Mouse (Mus musculus) forebrain, embryonic 13.5 days (tissue): ENCODE results near the gene Pak1. TPM values are rescaled to one million over a fixed set of nuclear protein-coding genes. Genes with fewer than 3 reads are reported as not detected.

Experiments used
- ATAC-seq: fragments of 200-750 bp; cut with Nextera tagmentation; 2 replicates; pipeline ENCODE4 v1.8.0; 2017
- H3K27ac ChIP-seq: fragments of 300-500 bp; sonication (generic); 2 replicates; pipeline ENCODE4 v1.5.1; 2015; ENCODE audit warnings: inconsistent platforms, mild to moderate bottlenecking, moderate library complexity
- H3K27me3 ChIP-seq: fragments of 300-500 bp; sonication (generic); 2 replicates; pipeline ENCODE4 v1.6.1; 2015; ENCODE audit warnings: mild to moderate bottlenecking, inconsistent platforms
- H3K36me3 ChIP-seq: fragments of 300-500 bp; sonication (generic); 2 replicates; pipeline ENCODE4 v1.6.1; 2015; ENCODE audit warnings: mild to moderate bottlenecking, inconsistent platforms; ENCODE audit not compliant: poor library complexity, severe bottlenecking
- H3K4me1 ChIP-seq: fragments of 300-500 bp; sonication (generic); 2 replicates; pipeline ENCODE4 v1.6.1; 2015; ENCODE audit warnings: inconsistent platforms
- H3K4me2 ChIP-seq: fragments of 300-500 bp; sonication (generic); 2 replicates; pipeline ENCODE4 v1.6.1; 2015; ENCODE audit warnings: inconsistent platforms, mild to moderate bottlenecking, moderate library complexity
- H3K4me3 ChIP-seq: fragments of 300-500 bp; sonication (generic); 2 replicates; pipeline ENCODE4 v1.5.1; 2015; ENCODE audit warnings: mild to moderate bottlenecking, inconsistent platforms
- H3K9ac ChIP-seq: fragments of 300-500 bp; sonication (generic); 2 replicates; pipeline ENCODE4 v1.6.1; 2015; ENCODE audit warnings: mild to moderate bottlenecking, inconsistent platforms
- H3K9me3 ChIP-seq: fragments of 300-500 bp; sonication (generic); replicated peaks from 2 replicates; pipeline ENCODE4 v1.6.1; 2016; ENCODE audit warnings: inconsistent platforms
- WGBS: fragments of 180-500 bp; shearing (Covaris S2); methylation state at CpG from one replicate; pipeline ENCODE4 v1.1.7; 2015; 5-methylcytosine and 5-hydroxymethylcytosine counted together
- polyA plus RNA-seq: library from polyadenylated mRNA; unstranded; fragments of >200 nt; fragmentation: Nextera tagmentation; extraction: Ambion mirVana; gene quantifications from 2 replicates; pipeline ENCODE4 v1.2.1, GENCODE M21; 2015

Gene Pak1
- 102 and 104 TPM in 2 replicates for polyA plus RNA-seq

DNA sequence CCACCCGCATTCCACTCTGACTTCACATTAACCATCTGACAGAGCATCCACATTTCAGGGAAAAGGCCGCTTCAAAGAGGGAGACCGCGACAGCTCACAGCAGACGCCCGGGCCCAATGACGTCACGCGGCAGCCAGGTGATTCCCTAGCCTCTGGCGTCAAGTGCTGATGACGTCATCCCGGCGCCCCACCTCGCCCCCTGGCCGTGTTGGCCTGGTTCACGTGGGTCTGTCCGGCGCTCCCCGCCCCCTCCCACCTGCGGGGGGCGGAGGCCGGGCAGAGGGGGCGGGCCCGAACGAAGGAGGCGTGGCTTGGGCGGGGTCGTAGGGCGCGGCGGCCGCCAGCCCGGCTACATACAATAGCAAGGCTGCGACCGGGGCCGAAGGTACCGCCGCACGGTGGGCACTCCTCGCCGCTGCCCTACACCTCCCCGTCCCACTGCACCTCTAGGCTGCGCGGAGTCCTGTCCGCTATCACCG, at the start of gene Pak1:
TSS of gene Pak1 (plus strand) at position 352 of the 479 bp plus-strand sequence.
- WGBS, result under 1% methylated on average over 46 of the region's 46 CpGs
- peaks cover 16% of the 10 kb centered on the region; the same call in 1 of the 2 replicates for H3K27me3 ChIP-seq

DNA sequence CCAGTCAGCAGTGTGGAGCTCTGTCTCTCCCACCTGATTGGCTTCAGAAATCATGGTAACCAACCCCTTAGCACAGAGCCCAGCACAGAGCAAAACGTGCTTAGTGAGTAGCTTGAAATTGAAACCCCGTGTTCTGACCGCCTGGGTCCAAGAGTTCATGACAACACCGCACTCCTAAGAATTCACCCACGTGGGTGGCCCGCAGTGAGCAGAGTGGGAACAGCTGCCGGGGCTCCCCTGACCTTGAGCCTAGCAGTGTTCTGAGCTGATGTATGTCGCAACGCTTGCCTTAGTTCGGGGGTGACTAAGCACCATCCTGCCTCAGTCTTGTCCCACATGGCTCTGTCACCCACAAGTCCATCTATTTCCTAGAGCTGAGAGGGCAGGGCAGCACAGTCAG, 47.4 kb upstream of the Pak1 start:
- H3K27ac ChIP-seq, result no peak overlapping the region
- 44% methylated on average over 10 of the region's 10 CpGs for WGBS
- H3K4me3 ChIP-seq, result no peak overlapping the region
- H3K4me2 ChIP-seq, result no peak overlapping the region
- H3K36me3 ChIP-seq, result no peaks in the 10 kb centered on the region
- peaks cover 11% of the 10 kb centered on the region for H3K4me1 ChIP-seq
- H3K9ac ChIP-seq, result no peak overlapping the region
- no peak for ATAC-seq
- H3K9me3 ChIP-seq, result no peaks in the 10 kb centered on the region
- H3K27me3 ChIP-seq, result peaks cover 9% of the 10 kb centered on the region

More for the DNA sequence above, at the start of gene Pak1:
- Histone ChIP-seq H3K4me2 (peak within 1 kb of the TSS; percentile 92), H3K27ac (peak within 1 kb of the TSS; percentile 69), H3K9ac (peak within 1 kb of the TSS; percentile 87), H3K9me3 (no peaks in the 10 kb centered on the region), H3K4me3 (peak within 1 kb of the TSS; percentile 87), H3K36me3 (no peaks in the 10 kb centered on the region), H3K4me1 (peaks cover 13% of the 10 kb centered on the region)
- peak; percentile 94 for ATAC-seq

DNA sequence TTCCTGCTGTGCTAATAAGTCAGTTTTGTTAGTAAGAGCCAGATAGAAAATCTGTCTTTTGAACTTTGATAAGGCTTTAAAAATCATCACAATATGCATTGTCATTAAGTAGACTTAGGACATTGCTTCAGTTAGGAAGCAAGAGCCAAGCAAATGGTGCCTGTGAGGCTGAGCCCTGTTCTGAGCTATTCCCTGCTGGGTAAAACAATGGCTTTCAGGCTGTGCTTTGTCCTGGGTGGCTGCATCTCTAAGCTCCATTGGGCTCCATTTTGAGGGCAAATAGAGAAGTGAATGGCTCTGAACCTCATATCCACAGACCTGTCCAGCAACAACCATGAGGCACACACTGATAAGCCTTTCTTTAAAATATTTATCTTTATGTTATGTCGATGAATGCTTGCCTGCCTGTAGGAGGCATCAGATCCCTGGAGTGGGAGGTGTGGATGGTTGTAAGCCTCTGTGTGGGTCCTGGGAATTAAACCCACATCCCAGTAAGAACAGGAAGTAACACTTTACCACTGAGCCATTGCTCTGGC, 46.5 kb upstream of the Pak1 start:
- no peak for ATAC-seq
- H3K27me3 ChIP-seq, result peaks cover 8% of the 10 kb centered on the region
- peaks cover 11% of the 10 kb centered on the region for H3K4me1 ChIP-seq
- no peak overlapping the region for H3K27ac ChIP-seq
- H3K9ac ChIP-seq, result no peak overlapping the region
- WGBS, result 3% methylated on average over 1 of the region's 1 CpGs
- H3K4me2 ChIP-seq, result no peak overlapping the region
- no peak overlapping the region for H3K4me3 ChIP-seq
- H3K36me3 ChIP-seq, result no peaks in the 10 kb centered on the region
- H3K9me3 ChIP-seq, result no peaks in the 10 kb centered on the region

DNA sequence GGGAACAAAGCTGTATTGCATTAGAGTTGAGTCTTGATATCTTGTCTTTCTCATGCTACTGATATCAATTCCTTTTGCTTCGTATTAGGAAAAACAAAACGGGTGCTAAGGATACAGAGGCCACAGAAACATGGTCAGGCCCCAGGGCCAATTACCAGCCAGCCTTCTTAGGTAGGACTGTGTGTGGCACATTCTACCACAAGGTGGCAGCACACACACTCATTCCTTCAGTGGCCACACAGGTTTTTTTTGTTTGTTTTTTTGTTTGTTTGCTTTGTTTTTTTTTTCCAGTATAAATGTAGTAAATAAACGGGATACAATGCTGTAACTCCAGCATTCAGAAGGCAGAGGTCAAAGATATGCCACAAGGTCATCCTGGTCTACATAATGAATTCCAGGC, 43.0 kb upstream of the Pak1 start:
- Histone ChIP-seq H3K4me1 (peaks cover 14% of the 10 kb centered on the region), H3K9me3 (no peaks in the 10 kb centered on the region), H3K36me3 (no peaks in the 10 kb centered on the region), H3K4me3 (no peak overlapping the region), H3K9ac (no peak overlapping the region), H3K4me2 (no peak overlapping the region), H3K27ac (no peak overlapping the region), H3K27me3 (no peaks in the 10 kb centered on the region)
- ATAC-seq, result peak; percentile 68
- WGBS, result 11% methylated on average over 3 of the region's 3 CpGs

DNA sequence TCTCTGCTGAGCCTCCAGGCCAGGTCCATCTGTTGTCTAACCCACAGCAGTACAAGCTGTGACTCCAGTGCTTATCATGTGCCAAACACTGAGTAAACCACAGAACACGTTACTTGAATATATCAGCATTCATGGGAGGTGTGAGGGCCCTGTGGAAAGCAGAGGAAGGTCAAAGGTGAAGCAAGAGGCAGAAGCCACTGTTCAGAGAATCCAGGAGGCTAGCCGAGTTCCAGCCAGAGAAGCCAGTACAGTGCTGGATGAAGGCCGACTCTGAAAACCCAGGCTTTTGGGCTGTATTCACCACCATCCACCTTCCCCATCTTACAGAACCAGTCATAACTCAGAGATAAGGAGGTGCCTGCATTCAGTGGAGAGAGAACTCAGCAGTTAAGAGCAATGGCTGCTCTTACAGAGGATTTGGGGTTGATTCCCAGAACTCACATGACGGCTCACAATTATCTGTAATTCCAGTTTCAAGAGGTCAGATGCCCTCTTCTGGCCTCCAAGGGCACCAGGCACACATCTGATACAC, 41.1 kb upstream of the Pak1 start:
- 78% methylated on average over 4 of the region's 4 CpGs for WGBS

DNA sequence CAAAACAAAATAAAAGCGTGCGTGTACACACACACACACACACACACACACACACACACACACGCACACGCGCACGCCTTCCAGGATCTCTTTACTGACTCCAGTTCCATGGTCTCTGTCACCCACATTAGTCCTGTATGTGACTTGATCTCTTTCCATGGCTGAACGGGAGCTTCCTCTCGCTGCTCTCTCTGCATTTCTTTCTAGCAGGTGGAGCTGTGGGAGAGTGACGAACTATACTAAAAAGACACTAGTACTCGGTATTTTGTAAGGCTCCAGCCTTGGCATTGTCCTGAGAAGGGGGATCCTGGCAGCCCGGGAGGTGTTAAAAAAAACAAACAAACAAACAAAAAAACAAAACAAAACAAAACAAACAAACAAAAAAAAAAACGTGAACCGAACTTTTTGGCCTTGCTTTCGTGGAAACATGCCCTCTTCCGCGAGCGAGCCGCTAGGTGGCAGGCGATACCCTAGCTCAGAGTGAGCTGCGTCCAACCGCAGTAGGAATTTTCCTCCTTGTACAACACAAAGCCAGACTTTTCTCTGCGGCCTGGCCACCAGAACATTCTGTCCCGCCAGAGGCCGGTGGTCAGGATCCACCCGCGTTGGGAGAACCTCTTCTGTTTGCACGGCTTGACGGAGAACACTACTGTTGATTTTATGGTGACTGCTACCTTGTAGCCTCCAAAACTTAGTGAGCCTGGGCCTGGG, 40.4 kb upstream of the Pak1 start:
- H3K36me3 ChIP-seq, result no peaks in the 10 kb centered on the region
- H3K27me3 ChIP-seq, result no peaks in the 10 kb centered on the region
- H3K4me3 ChIP-seq, result no peak overlapping the region
- no peak overlapping the region for H3K27ac ChIP-seq
- peaks cover 14% of the 10 kb centered on the region for H3K4me1 ChIP-seq
- no peaks in the 10 kb centered on the region for H3K9me3 ChIP-seq
- peak; percentile 76 for ATAC-seq
- H3K9ac ChIP-seq, result no peak overlapping the region
- 26% methylated on average over 28 of the region's 28 CpGs for WGBS
- peak overlapping the region; percentile 25 for H3K4me2 ChIP-seq

More for the DNA sequence above, 41.1 kb upstream of the Pak1 start:
- Histone ChIP-seq H3K36me3 (no peaks in the 10 kb centered on the region), H3K4me1 (peaks cover 14% of the 10 kb centered on the region), H3K4me3 (no peak overlapping the region), H3K27me3 (no peaks in the 10 kb centered on the region), H3K9me3 (no peaks in the 10 kb centered on the region), H3K4me2 (no peak overlapping the region), H3K9ac (no peak overlapping the region), H3K27ac (no peak overlapping the region)
- no peak for ATAC-seq

DNA sequence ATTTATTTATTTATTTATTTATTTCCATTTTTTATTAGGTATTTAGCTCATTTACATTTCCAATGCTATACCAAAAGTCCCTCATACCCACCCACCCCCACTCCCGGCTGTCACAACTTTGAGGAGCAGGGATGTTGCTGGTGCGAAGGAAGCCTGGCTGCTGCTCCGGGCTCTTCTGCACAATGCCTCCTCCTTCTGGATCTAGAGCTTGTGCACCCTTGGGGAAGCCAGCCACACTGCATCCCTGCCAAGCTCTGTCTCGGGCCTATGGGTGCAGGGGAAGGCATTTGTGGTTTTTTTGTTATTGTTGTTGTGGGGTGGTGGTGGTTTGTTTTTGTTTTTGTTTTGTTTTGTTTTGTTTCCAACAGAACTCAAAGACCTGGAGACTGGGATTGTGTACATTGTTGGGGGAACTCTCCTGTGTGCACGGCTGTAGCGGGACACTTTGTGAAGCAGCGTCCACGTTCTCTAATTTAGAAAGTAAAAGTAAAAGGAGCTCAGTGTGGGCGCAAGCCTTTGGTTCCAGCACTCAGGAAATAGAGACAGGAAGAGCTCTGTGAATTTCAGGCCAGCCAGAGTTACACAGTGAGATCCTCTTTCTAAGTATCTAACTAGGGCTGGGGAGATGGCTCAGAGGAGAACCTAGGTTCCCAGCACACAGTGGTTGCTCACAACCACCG, 39.7 kb upstream of the Pak1 start:
- WGBS, result 61% methylated on average over 10 of the region's 10 CpGs
- no peak for ATAC-seq
- H3K4me3 ChIP-seq, result no peak overlapping the region

DNA sequence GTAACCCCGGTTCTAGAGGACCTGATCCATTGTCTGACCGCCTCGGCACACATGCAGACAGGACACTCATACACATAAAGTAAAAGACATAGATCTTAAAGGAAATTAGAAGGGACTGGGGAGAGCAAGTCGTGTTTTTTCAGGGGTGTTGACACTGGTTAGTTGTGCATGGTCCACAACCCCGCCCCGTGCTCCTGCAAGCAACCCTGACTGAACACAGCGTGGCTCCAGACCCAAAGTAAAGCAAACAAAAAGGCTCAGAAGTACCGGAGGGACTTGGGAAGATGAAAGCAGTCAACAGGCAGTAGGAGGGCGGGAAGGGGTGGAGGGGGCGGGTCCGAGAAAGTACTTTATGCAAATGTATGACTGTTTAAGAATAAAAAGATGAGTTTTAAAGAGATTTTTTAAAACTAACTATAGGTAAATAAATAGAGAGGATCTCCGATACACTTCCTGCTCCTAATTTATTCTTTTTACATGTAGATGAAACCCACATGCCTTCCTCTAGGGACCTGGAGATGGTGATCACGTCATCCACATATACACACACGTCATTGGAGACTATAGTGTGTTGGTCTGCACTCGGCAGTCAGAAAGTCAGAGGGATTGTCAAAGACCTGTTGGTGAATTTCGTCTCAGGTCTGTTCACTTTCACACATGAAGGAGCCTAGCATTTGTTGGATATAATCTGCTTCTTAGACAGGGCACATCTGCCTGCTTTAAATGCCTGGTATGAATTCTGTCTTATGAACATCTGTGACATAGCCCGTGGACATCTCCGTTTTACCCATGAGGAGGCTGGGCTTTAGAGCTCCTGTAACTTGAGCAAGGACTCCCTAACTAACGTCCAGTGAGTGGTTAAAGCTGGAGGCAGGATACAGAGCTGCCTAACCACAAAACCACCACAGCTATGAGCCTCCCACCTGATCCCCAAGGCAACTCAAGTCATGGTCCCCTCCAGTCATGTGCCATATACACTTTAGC, 38.8 kb upstream of the Pak1 start:
- Histone ChIP-seq H3K9ac (no peak overlapping the region), H3K4me1 (peaks cover 14% of the 10 kb centered on the region), H3K36me3 (no peaks in the 10 kb centered on the region), H3K4me3 (no peak overlapping the region), H3K27ac (no peak overlapping the region), H3K4me2 (peak overlapping the region; percentile 34), H3K9me3 (no peaks in the 10 kb centered on the region), H3K27me3 (no peaks in the 10 kb centered on the region)
- no peak for ATAC-seq
- WGBS, result 31% methylated on average over 19 of the region's 19 CpGs

More for the DNA sequence above, 39.7 kb upstream of the Pak1 start:
- Histone ChIP-seq H3K27me3 (no peaks in the 10 kb centered on the region), H3K9me3 (no peaks in the 10 kb centered on the region), H3K27ac (no peak overlapping the region), H3K9ac (no peak overlapping the region), H3K36me3 (no peaks in the 10 kb centered on the region), H3K4me2 (peak overlapping the region; percentile 34), H3K4me1 (peaks cover 14% of the 10 kb centered on the region)

DNA sequence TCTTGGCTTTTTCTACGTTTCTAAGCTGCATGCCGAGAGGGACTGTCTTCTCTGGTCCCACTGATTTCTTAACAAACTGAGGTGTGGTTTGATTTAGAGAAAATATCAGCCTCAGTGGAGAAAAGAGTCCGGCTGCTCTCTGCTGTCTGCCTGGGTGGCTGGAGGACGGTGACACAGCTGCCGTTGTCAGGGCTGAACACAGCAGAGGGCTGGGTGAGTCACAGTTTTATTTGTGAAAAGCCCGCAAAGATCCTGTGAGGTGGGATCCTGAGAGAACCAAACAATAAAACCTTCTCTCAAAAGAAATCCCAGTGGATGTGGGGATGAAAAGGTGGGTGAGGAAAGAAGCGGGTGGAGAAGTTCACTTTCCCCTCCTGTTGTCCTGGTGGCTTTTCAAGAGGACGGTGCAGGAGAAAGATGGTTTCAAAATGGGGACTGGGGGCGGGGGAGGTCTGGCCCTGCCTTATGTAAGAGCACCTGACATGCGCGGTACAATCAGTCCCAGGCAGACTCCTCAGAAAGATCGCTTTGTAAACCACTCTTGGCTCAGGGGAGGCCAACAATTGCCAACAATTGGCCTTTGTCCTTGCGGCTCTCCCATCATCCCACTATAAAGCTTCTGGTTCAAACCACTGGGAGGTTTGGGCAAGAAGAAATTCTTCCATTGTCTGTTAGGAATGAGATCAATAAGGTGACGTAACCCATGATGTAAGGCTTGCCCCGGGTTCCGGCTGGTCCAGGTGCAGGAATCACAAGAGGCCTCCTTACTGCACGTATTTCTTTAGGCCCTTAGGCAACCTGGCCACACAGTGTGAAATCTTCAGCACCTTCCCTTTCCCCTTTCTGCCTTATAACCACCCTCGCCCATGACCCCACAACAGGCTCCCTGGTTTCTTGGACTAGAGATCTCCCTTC, 31.1 kb upstream of the Pak1 start:
- peak overlapping the region; percentile 45 for H3K4me2 ChIP-seq
- H3K27me3 ChIP-seq, result no peaks in the 10 kb centered on the region
- H3K9me3 ChIP-seq, result no peaks in the 10 kb centered on the region
- H3K4me1 ChIP-seq, result peaks cover 16% of the 10 kb centered on the region
- H3K4me3 ChIP-seq, result 0 out of 2 replicates have a peak overlapping the region, but pooled peaks have one; percentile 9
- peak overlapping the region; percentile 50 for H3K9ac ChIP-seq
- ATAC-seq, result peak; percentile 88
- H3K27ac ChIP-seq, result peak overlapping the region; percentile 45
- WGBS, result 18% methylated on average over 18 of the region's 18 CpGs
- no peaks in the 10 kb centered on the region for H3K36me3 ChIP-seq

DNA sequence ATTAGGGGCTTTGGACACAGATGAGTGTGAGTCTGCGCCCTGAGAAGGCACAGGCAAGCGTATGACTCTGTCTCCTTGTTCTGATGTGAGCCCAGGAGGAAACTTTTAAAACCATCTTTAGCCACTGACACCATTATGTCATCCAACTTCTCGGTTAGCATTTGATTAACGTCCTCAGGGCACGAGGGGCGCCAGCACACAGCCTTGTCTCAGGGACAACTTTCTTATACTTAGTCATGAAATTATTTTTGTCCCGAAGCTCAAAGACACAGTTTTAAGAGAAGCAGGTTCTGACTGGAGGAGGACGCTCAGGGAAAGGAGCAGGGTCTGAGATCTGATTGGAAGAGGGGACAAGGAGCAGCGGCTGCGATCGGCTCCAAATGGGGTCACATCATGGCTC, 23.8 kb upstream of the Pak1 start:
- H3K36me3 ChIP-seq, result no peaks in the 10 kb centered on the region
- H3K4me2 ChIP-seq, result no peak overlapping the region
- no peak overlapping the region for H3K27ac ChIP-seq
- no peak for ATAC-seq
- no peaks in the 10 kb centered on the region for H3K9me3 ChIP-seq
- H3K4me3 ChIP-seq, result no peak overlapping the region
- no peaks in the 10 kb centered on the region for H3K4me1 ChIP-seq
- H3K9ac ChIP-seq, result no peak overlapping the region
- H3K27me3 ChIP-seq, result no peaks in the 10 kb centered on the region
- 85% methylated on average over 11 of the region's 11 CpGs for WGBS
